Mouse (Mus musculus): ENCODE results near the gene Ccdc8. TPM values are rescaled to one million over a fixed set of nuclear protein-coding genes. Genes with fewer than 3 reads are reported as not detected.

Ccdc8 gene
- polyA plus RNA-seq, 1 experiment, result 21.0 TPM

DNA sequence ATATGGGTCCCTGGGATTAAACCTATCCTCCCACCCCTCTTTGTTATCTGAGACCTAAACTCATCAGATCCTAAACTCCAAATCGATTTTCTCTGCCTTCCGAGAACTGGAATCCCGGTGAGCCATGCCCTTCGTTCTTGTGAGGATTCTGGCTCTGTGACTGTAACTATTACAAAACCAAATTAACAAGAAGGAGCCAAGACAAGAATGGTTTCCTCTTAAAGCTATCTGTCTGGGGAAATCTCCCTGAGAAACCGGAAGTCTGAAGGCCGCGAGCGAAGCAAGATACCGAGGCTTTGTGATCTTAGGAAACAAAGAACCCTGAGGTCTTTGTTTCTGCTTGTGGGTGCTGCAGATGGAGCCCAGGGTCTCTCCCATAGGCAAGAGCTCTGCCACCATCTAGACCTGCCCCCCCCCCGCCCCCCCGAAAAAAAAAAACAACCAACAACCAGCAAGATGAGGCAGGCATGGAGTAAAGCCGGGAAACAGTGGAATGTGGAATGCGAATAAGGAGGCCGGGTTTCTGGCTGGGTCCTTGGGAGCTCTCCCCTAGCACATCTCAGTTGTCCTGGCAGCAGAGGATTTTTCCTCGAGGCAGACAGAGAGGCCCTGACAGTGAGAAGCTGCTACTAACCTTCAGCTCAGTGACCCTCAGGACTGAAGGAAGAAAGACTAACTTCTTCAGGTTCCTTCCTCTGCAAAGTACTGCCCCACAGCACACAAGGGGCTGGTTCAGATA, 2.3 kb upstream of the Ccdc8 start:
- no peaks in the 10 kb centered on the region for H3K27me3 ChIP-seq (ENCODE audit: control insufficient read depth, insufficient read depth, insufficient read length)

DNA sequence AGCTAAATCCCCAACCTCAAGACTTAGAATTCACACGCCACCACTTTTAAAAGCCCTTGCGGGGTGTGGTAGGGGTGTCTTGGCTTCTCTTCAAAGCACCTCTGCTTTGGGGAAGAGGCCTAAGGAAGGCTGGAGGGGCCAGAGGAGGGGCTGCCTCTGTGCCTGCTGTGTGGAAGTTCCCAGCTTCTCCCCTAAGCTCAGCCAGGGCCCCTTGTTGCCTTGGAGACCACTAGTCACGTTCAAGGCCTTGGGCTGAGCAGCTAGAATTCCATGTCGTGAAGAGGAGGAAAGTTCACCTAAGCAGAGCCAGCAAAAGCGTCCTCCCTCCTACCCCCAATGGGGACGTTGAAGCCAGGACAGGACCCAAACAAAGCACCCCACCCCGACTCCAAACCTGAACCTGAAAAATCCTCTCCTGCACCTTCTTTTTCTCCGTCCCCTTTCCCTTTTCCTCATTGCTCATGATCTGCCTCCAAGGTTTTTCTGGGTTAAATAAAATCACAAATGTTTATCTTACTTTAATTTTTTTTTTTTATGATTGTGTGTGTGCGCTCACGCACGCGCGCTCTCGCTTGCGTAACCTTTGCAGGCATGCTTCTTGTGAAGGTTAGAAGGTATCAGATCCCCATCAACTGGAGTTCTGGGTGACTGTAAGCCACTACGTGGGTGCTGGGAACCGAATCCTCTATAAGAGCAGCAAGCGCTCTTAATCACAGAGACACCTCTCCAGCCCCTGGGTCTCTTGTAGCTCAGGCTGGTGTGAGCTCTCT, 642 bp upstream of the Ccdc8 start:
- Histone ChIP-seq H3K27me3 (ENCODE audit: control insufficient read depth, insufficient read depth, insufficient read length) (no peaks in the 10 kb centered on the region), H3K4me3 (no peak overlapping the region), H3K79me2 (ENCODE audit: control insufficient read depth, insufficient read depth) (peaks cover 16% of the 10 kb centered on the region), H3K36me3 (ENCODE audit: control insufficient read depth, insufficient read depth) (no peaks in the 10 kb centered on the region), H3ac (ENCODE audit: control insufficient read depth, insufficient read length) (no peak overlapping the region), H3K4me2 (ENCODE audit: low read depth) (no peak overlapping the region)
- TF ChIP-seq USF1 (IDR thresholded peaks at IDR 0.05; ENCODE audit: low read depth) (no peak), POLR2AphosphoS2 (IDR thresholded peaks at IDR 0.05; ENCODE audit: insufficient read length, low read depth) (no peak), SRF (IDR thresholded peaks at IDR 0.05; ENCODE audit: control insufficient read depth, insufficient read length, low read depth) (no peak)

More for the DNA sequence above, 2.3 kb upstream of the Ccdc8 start:
- H3K79me2 ChIP-seq (ENCODE audit: control insufficient read depth, insufficient read depth), result peaks cover 9% of the 10 kb centered on the region
- no peak for TF ChIP-seq E2F4 (IDR thresholded peaks at IDR 0.05; ENCODE audit: insufficient read depth)
- no peak for TF ChIP-seq SRF (IDR thresholded peaks at IDR 0.05; ENCODE audit: control insufficient read depth, insufficient read length, low read depth)
- no peak for TF ChIP-seq MAX (IDR thresholded peaks at IDR 0.05; ENCODE audit: low read depth)
- TF ChIP-seq CEBPB (IDR thresholded peaks at IDR 0.05; ENCODE audit: insufficient read depth, poor library complexity, severe bottlenecking), result no peak
- no peak for TF ChIP-seq TCF3 (IDR thresholded peaks at IDR 0.05; ENCODE audit: insufficient read length, low read depth)
- TF ChIP-seq REST (IDR thresholded peaks at IDR 0.05; ENCODE audit: insufficient read depth, insufficient read length), result no peak
- no peak for TF ChIP-seq MYOD1 (IDR thresholded peaks at IDR 0.05; ENCODE audit: control insufficient read depth in 1 of 3, insufficient read length in 2 of 3, low read depth in 2 of 3)
- TF ChIP-seq MYOG (IDR thresholded peaks at IDR 0.05; ENCODE audit: control insufficient read depth in 1 of 3, insufficient read depth in 1 of 3, insufficient read length in 2 of 3, low read depth in 2 of 3), result no peak
- no peak overlapping the region for H3ac ChIP-seq (ENCODE audit: control insufficient read depth, insufficient read length)
- no peak overlapping the region for H3K4me3 ChIP-seq
- no peaks in the 10 kb centered on the region for H3K36me3 ChIP-seq (ENCODE audit: control insufficient read depth, insufficient read depth)
- no peak overlapping the region for H3K4me2 ChIP-seq (ENCODE audit: low read depth)

DNA sequence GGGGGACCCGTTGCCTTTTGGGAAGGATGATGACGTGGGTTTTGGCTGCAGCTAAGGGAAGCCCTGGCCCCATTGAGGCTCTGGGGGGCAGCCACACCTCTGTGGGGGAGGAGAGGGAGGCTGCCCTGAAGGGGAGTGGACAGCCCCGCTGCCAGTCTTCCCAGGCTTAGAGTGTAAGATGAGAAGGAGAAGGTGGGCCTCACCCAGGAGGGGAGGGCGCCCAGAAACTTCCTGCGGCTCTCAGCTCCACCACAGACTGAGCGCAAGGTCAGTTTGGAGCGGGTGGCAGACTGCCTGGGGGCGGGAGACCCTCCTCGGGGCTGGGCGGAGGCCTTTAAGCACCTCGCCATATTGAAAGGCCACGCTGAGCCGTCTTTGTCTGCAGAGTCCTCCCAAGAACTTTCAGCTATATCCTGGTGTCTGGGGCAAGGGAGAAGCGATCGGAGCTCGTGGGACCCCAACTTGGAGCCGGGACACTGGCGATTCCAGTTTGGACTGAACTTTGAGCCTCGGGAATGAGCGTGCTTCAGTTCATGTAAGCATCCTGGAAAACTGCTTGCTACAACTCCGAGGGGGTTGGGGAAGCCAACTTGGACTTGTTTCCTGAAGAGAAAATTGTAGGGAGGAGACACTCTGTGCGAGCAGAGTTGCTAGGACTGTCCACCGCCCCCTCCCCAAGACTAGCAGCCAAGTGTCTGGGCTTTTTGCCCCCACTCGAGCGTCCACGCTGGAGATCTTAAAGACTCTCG, 1.3 kb downstream of the Ccdc8 start:
- peak; percentile 82 for TF ChIP-seq POLR2AphosphoS2 (IDR thresholded peaks at IDR 0.05; ENCODE audit: insufficient read length, low read depth)
- TF ChIP-seq E2F4 (IDR thresholded peaks at IDR 0.05; ENCODE audit: insufficient read depth), result no peak
- peak; percentile 84 for TF ChIP-seq POLR2A (IDR thresholded peaks at IDR 0.05; ENCODE audit: insufficient read length, low read depth)
- Histone ChIP-seq H3ac (ENCODE audit: control insufficient read depth, insufficient read length) (peak overlapping the region; percentile 17), H3K79me2 (ENCODE audit: control insufficient read depth, insufficient read depth) (peaks cover 18% of the 10 kb centered on the region), H3K36me3 (ENCODE audit: control insufficient read depth, insufficient read depth) (no peaks in the 10 kb centered on the region), H3K4me2 (ENCODE audit: low read depth) (peak overlapping the region; percentile 80), H3K4me3 (peak overlapping the region; percentile 87), H3K27me3 (ENCODE audit: control insufficient read depth, insufficient read depth, insufficient read length) (no peaks in the 10 kb centered on the region)

DNA sequence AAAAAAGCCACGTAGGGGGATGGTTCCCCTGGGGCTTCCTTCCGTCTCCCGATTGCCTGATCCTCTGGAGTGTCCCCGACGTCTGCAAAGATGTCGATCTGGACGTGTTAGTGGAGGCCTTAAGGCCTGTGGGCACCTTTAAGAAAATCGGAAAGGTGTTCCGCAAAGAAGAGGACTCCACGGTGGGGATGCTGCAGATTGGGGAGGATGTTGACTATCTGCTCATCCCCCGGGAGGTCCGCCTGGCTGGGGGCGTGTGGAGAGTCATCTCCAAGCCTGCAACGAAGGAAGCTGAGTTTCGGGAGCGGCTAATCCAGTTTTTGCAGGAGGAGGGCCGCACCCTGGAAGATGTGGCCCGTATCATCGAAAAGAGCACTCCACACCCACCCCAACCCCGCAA, 1.9 kb downstream of the Ccdc8 start:
- Histone ChIP-seq H3K36me3 (ENCODE audit: control insufficient read depth, insufficient read depth) (no peaks in the 10 kb centered on the region), H3ac (ENCODE audit: control insufficient read depth, insufficient read length) (peak overlapping the region; percentile 17), H3K4me2 (ENCODE audit: low read depth) (peak overlapping the region; percentile 80), H3K4me3 (peak overlapping the region; percentile 87), H3K79me2 (ENCODE audit: control insufficient read depth, insufficient read depth) (peaks cover 18% of the 10 kb centered on the region), H3K27me3 (ENCODE audit: control insufficient read depth, insufficient read depth, insufficient read length) (no peaks in the 10 kb centered on the region)
- TF ChIP-seq MAX (IDR thresholded peaks at IDR 0.05; ENCODE audit: low read depth) (no peak), POLR2AphosphoS2 (IDR thresholded peaks at IDR 0.05; ENCODE audit: insufficient read length, low read depth) (no peak), REST (IDR thresholded peaks at IDR 0.05; ENCODE audit: insufficient read depth, insufficient read length) (no peak), MYOD1 (IDR thresholded peaks at IDR 0.05; ENCODE audit: control insufficient read depth in 1 of 3, insufficient read length in 2 of 3, low read depth in 2 of 3) (no peak), E2F4 (IDR thresholded peaks at IDR 0.05; ENCODE audit: insufficient read depth) (no peak), SRF (IDR thresholded peaks at IDR 0.05; ENCODE audit: control insufficient read depth, insufficient read length, low read depth) (no peak), TCF3 (IDR thresholded peaks at IDR 0.05; ENCODE audit: insufficient read length, low read depth) (no peak), CEBPB (IDR thresholded peaks at IDR 0.05; ENCODE audit: insufficient read depth, poor library complexity, severe bottlenecking) (no peak), TCF12 (IDR thresholded peaks at IDR 0.05; ENCODE audit: insufficient read depth, poor library complexity, severe bottlenecking) (no peak), USF1 (IDR thresholded peaks at IDR 0.05; ENCODE audit: low read depth) (no peak), MYOG (IDR thresholded peaks at IDR 0.05; ENCODE audit: control insufficient read depth in 1 of 3, insufficient read depth in 1 of 3, insufficient read length in 2 of 3, low read depth in 2 of 3) (no peak), POLR2A (IDR thresholded peaks at IDR 0.05; ENCODE audit: insufficient read length, low read depth) (no peak)

DNA sequence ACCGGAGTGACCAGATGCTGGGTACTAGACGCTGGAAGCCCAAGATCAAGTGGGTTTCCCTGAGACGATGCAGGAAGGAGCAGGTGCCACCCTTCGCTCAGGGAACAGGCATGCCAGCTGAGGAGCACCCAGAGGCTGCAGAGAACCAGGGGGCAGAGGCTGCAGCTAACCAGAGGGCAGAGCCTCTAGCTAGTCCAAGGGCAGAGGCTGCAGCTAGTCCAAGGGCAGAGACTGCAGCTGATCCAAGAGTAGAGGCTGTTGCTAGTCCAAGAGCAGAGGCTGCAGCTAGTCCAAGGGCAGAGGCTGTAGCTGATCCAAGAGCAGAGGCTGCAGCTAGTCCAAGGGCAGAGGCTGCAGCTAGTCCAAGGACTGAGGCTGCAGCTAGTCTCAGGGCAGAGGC, 2.8 kb downstream of the Ccdc8 start:
- Histone ChIP-seq H3K4me2 (ENCODE audit: low read depth) (peak overlapping the region; percentile 80), H3K36me3 (ENCODE audit: control insufficient read depth, insufficient read depth) (no peaks in the 10 kb centered on the region), H3K4me3 (peak overlapping the region; percentile 87), H3K27me3 (ENCODE audit: control insufficient read depth, insufficient read depth, insufficient read length) (no peaks in the 10 kb centered on the region), H3ac (ENCODE audit: control insufficient read depth, insufficient read length) (peak overlapping the region; percentile 17), H3K79me2 (ENCODE audit: control insufficient read depth, insufficient read depth) (peaks cover 18% of the 10 kb centered on the region)
- TF ChIP-seq MYOG (IDR thresholded peaks at IDR 0.05; ENCODE audit: control insufficient read depth in 1 of 3, insufficient read depth in 1 of 3, insufficient read length in 2 of 3, low read depth in 2 of 3) (peak in 2 of 3 experiments; percentile 37 to 51), USF1 (IDR thresholded peaks at IDR 0.05; ENCODE audit: low read depth) (no peak), E2F4 (IDR thresholded peaks at IDR 0.05; ENCODE audit: insufficient read depth) (no peak), MYOD1 (IDR thresholded peaks at IDR 0.05; ENCODE audit: control insufficient read depth in 1 of 3, insufficient read length in 2 of 3, low read depth in 2 of 3) (peak in 1 of 3 experiments; percentile 16), TCF3 (IDR thresholded peaks at IDR 0.05; ENCODE audit: insufficient read length, low read depth) (no peak)

Data from myocyte (in vitro differentiated cells).